Mouse (Mus musculus): ENCODE measurements at regions not wholly inside any gene's neighbourhood (a gene's known extent, or its start where the extent isn't known, plus 50 kb on each side); places are given as distances from the start of the nearest gene placed in this dataset.

- peak; percentile 87 for ATAC-seq (replicated peaks; ENCODE audit: low FRiP score)
- no peaks in the 10 kb centered on the region for H3K27me3 ChIP-seq
- H3K27ac ChIP-seq, result peak overlapping the region; percentile 75
- H3K4me3 ChIP-seq (replicated peaks), result no peak overlapping the region
- WGBS, result 27% methylated on average over 2 of the region's 2 CpGs
- no peaks in the 10 kb centered on the region for H3K36me3 ChIP-seq
- no peaks in the 10 kb centered on the region for H3K9me3 ChIP-seq (replicated peaks)
- H3K4me2 ChIP-seq, result 0 out of 2 replicates have a peak overlapping the region, but pooled peaks have one; percentile 8
- peaks cover 30% of the 10 kb centered on the region for H3K4me1 ChIP-seq
- H3K9ac ChIP-seq, result no peak overlapping the region
Measured at GRCm38 (mm10) chr10:122613891-122614290, 64.7 kb upstream of the Ppm1h start.

GRCm38 (mm10) chr10:122614720-122615119, 63.8 kb upstream of the Ppm1h start:
- Histone ChIP-seq H3K27ac (peak overlapping the region; percentile 75), H3K4me1 (peaks cover 38% of the 10 kb centered on the region), H3K27me3 (no peaks in the 10 kb centered on the region), H3K9ac (no peak overlapping the region), H3K36me3 (no peaks in the 10 kb centered on the region), H3K4me3 (replicated peaks) (no peak overlapping the region), H3K4me2 (no peak overlapping the region), H3K9me3 (replicated peaks) (no peaks in the 10 kb centered on the region)
- ATAC-seq (replicated peaks; ENCODE audit: low FRiP score), result no peak
- WGBS, result 52% methylated on average over 3 of the region's 3 CpGs

- no peak overlapping the region for H3K4me3 ChIP-seq (replicated peaks)
- H3K27me3 ChIP-seq, result no peaks in the 10 kb centered on the region
- no peaks in the 10 kb centered on the region for H3K9me3 ChIP-seq (replicated peaks)
- 90% methylated on average over 12 of the region's 12 CpGs for WGBS
- H3K36me3 ChIP-seq, result no peaks in the 10 kb centered on the region
- H3K4me1 ChIP-seq, result peaks cover 47% of the 10 kb centered on the region
- H3K9ac ChIP-seq, result no peak overlapping the region
- no peak overlapping the region for H3K4me2 ChIP-seq
- ATAC-seq (replicated peaks; ENCODE audit: low FRiP score), result no peak
- no peak overlapping the region for H3K27ac ChIP-seq
Measured at GRCm38 (mm10) chr10:122615658-122616057, 62.9 kb upstream of the Ppm1h start.

GRCm38 (mm10) chr10:122616385-122616784, 62.2 kb upstream of the Ppm1h start:
- 82% methylated on average over 6 of the region's 6 CpGs for WGBS
- ATAC-seq (replicated peaks; ENCODE audit: low FRiP score), result no peak
- no peaks in the 10 kb centered on the region for H3K9me3 ChIP-seq (replicated peaks)

GRCm38 (mm10) chr10:122618854-122619253, 59.7 kb upstream of the Ppm1h start:
- WGBS, result 33% methylated on average over 3 of the region's 3 CpGs
- peak; percentile 72 for ATAC-seq (replicated peaks; ENCODE audit: low FRiP score)

More at GRCm38 (mm10) chr10:122616385-122616784, 62.2 kb upstream of the Ppm1h start:
- no peak overlapping the region for H3K4me2 ChIP-seq
- no peak overlapping the region for H3K4me3 ChIP-seq (replicated peaks)
- no peak overlapping the region for H3K9ac ChIP-seq
- H3K36me3 ChIP-seq, result no peaks in the 10 kb centered on the region
- H3K27ac ChIP-seq, result no peak overlapping the region
- no peaks in the 10 kb centered on the region for H3K27me3 ChIP-seq
- peaks cover 49% of the 10 kb centered on the region for H3K4me1 ChIP-seq

GRCm38 (mm10) chr10:122619406-122620116, 59.0 kb upstream of the Ppm1h start:
- Histone ChIP-seq H3K4me1 (peaks cover 37% of the 10 kb centered on the region), H3K9ac (no peak overlapping the region), H3K27ac (peak overlapping the region; percentile 78), H3K4me3 (replicated peaks) (no peak overlapping the region), H3K9me3 (replicated peaks) (no peaks in the 10 kb centered on the region), H3K27me3 (no peaks in the 10 kb centered on the region), H3K4me2 (peak overlapping the region; percentile 17), H3K36me3 (no peaks in the 10 kb centered on the region)
- WGBS, result 24% methylated on average over 16 of the region's 16 CpGs
- peak; percentile 83 for ATAC-seq (replicated peaks; ENCODE audit: low FRiP score)

More at GRCm38 (mm10) chr10:122618854-122619253, 59.7 kb upstream of the Ppm1h start:
- Histone ChIP-seq H3K9ac (no peak overlapping the region), H3K36me3 (no peaks in the 10 kb centered on the region), H3K27me3 (no peaks in the 10 kb centered on the region), H3K4me3 (replicated peaks) (no peak overlapping the region), H3K9me3 (replicated peaks) (no peaks in the 10 kb centered on the region), H3K27ac (peak overlapping the region; percentile 78), H3K4me1 (peaks cover 44% of the 10 kb centered on the region), H3K4me2 (peak overlapping the region; percentile 17; the same call in 1 of the 2 replicates)
